Mouse (Mus musculus): ENCODE results near the gene Carmil2. TPM values are rescaled to one million over a fixed set of nuclear protein-coding genes. Genes with fewer than 3 reads are reported as not detected.

The Carmil2 gene
- polyA plus RNA-seq, 1 experiment from 2014 or later, result 9.7 TPM

Other genes starting within 250 kb of the Carmil2 start
- gene Tppp3, start 214.7 kb upstream of the Carmil2 start, polyA plus RNA-seq (2016; fragmentation: Nextera tagmentation; extraction: Ambion mirVana), result 162 and 186 TPM in 2 replicates
- 35.8 and 36.1 TPM in 2 replicates for gene Zdhhc1, start 189.4 kb upstream of the Carmil2 start, polyA plus RNA-seq (2016; fragmentation: Nextera tagmentation; extraction: Ambion mirVana)
- gene Hsd11b2, start 167.5 kb upstream of the Carmil2 start, polyA plus RNA-seq (2016; fragmentation: Nextera tagmentation; extraction: Ambion mirVana), result 24.2 and 24.7 TPM in 2 replicates
- 117 and 127 TPM in 2 replicates for gene Atp6v0d1, start 120.2 kb upstream of the Carmil2 start, polyA plus RNA-seq (2016; fragmentation: Nextera tagmentation; extraction: Ambion mirVana)
- 21.7 and 22.6 TPM in 2 replicates for gene Ripor1, start 81.0 kb upstream of the Carmil2 start, polyA plus RNA-seq (2016; fragmentation: Nextera tagmentation; extraction: Ambion mirVana)
- 132 and 139 TPM in 2 replicates for gene Ctcf, start 49.7 kb upstream of the Carmil2 start, polyA plus RNA-seq (2016; fragmentation: Nextera tagmentation; extraction: Ambion mirVana)
- 1.3 TPM in 2 replicates for gene Agrp, start 48.9 kb upstream of the Carmil2 start, polyA plus RNA-seq (2016; fragmentation: Nextera tagmentation; extraction: Ambion mirVana)
- gene Acd, start 14.8 kb downstream of the Carmil2 start, polyA plus RNA-seq (2016; fragmentation: Nextera tagmentation; extraction: Ambion mirVana), result 79.1 and 88.0 TPM in 2 replicates
- gene Pard6a, start 14.9 kb downstream of the Carmil2 start, polyA plus RNA-seq (2016; fragmentation: Nextera tagmentation; extraction: Ambion mirVana), result 29.5 and 29.7 TPM in 2 replicates
- 0.39 TPM in 1 of 2 replicates, not detected in the other for gene 4933405L10Rik, start 21.4 kb downstream of the Carmil2 start, polyA plus RNA-seq (2016; fragmentation: Nextera tagmentation; extraction: Ambion mirVana)
- 22.4 and 23.6 TPM in 2 replicates for gene Enkd1, start 21.9 kb downstream of the Carmil2 start, polyA plus RNA-seq (2016; fragmentation: Nextera tagmentation; extraction: Ambion mirVana)
- gene Gfod2, start 72.4 kb downstream of the Carmil2 start, polyA plus RNA-seq (2016; fragmentation: Nextera tagmentation; extraction: Ambion mirVana), result 63.8 and 68.1 TPM in 2 replicates
- gene Ranbp10, start 141.1 kb downstream of the Carmil2 start, polyA plus RNA-seq (2016; fragmentation: Nextera tagmentation; extraction: Ambion mirVana), result 12.8 and 14.6 TPM in 2 replicates
- 0.84 and 1.5 TPM in 2 replicates for gene Tsnaxip1, start 141.5 kb downstream of the Carmil2 start, polyA plus RNA-seq (2016; fragmentation: Nextera tagmentation; extraction: Ambion mirVana)
- gene Cenpt, start 167.0 kb downstream of the Carmil2 start, polyA plus RNA-seq (2016; fragmentation: Nextera tagmentation; extraction: Ambion mirVana), result 63.8 and 64.5 TPM in 2 replicates
- 74.3 and 77.8 TPM in 2 replicates for gene Thap11, start 168.9 kb downstream of the Carmil2 start, polyA plus RNA-seq (2016; fragmentation: Nextera tagmentation; extraction: Ambion mirVana)
- 241 and 248 TPM in 2 replicates for gene Nutf2, start 174.3 kb downstream of the Carmil2 start, polyA plus RNA-seq (2016; fragmentation: Nextera tagmentation; extraction: Ambion mirVana)
- gene Edc4, start 194.6 kb downstream of the Carmil2 start, polyA plus RNA-seq (2016; fragmentation: Nextera tagmentation; extraction: Ambion mirVana), result 69.3 and 72.1 TPM in 2 replicates
- gene Nrn1l, start 207.3 kb downstream of the Carmil2 start, polyA plus RNA-seq (2016; fragmentation: Nextera tagmentation; extraction: Ambion mirVana), result 0.56 and 0.63 TPM in 2 replicates
- 22.4 and 28.7 TPM in 2 replicates for gene Pskh1, start 214.2 kb downstream of the Carmil2 start, polyA plus RNA-seq (2016; fragmentation: Nextera tagmentation; extraction: Ambion mirVana)
- 2.6 and 2.7 TPM in 2 replicates for gene Ctrl, start 247.6 kb downstream of the Carmil2 start, polyA plus RNA-seq (2016; fragmentation: Nextera tagmentation; extraction: Ambion mirVana)